8 mouse cellular contexts compared by ENCODE assay signal in the genomic region with DNA sequence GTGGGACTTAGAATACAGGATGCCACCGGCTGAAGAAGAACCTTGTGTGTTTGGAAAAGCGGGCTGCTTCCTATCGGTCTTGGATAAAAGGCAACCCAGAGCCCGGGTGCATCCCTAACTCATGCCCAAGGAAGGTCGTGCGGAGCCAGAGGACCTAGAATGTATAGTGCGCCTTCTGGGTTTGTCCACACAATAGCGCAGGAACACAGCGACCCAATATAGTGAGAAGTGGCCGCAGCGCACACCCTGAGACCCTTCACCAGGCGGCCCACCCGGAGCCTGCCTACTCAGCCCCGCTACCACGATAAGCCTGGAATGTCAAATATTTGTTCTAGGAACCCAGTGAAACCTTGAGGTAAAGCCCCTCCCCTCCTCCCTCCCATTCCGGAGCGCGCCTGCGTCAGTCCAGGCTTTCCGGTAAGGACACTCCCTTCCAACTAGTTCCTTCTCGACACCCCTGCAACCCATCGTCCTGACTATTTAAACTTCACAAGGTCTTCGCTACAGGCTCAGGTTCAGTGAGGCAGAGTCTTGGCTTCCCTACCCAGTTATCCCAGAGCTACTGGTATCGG. TPM values are rescaled to one million over a fixed set of nuclear protein-coding genes. Genes with fewer than 3 reads are reported as not detected.
DNase-seq lines count a peak whose midpoint lies in the region; ATAC-seq and TF ChIP-seq lines count a peak whose summit lies in the region.

No protein-coding gene starts in this region.

- peaks cover 15% of the 10 kb centered on the region; the same call in 1 of the 2 replicates for H3K4me1 ChIP-seq in cerebellum, adult 2 months (ENCODE audit: control insufficient read depth, insufficient read depth, low read length)
- H3K4me1 ChIP-seq in testis, adult 2 months (ENCODE audit: control insufficient read depth, insufficient read depth, low read length) = peaks cover 29% of the 10 kb centered on the region

- WGBS in cerebellum, adult 2 months = 1% methylated on average over 24 of the region's 24 CpGs

- TF ChIP-seq POLR2A in cerebellum, adult 2 months (IDR thresholded peaks at IDR 0.05; ENCODE audit: borderline replicate concordance, insufficient read depth, low read length) = 0 out of 2 replicates have a peak, but pooled peaks have one; percentile 17
- TF ChIP-seq POLR2A in testis, adult 2 months (IDR thresholded peaks at IDR 0.05; ENCODE audit: control insufficient read depth, low read depth, low read length) = peak; percentile 39; the same call in 1 of the 2 replicates

- TF ChIP-seq CTCF in cerebellum, adult 2 months (IDR thresholded peaks at IDR 0.05; ENCODE audit: borderline replicate concordance, insufficient read depth, low read depth, low read length) = no peak
- TF ChIP-seq CTCF in testis, adult 2 months (IDR thresholded peaks at IDR 0.05; ENCODE audit: control insufficient read depth, insufficient read depth, insufficient replicate concordance, low read depth, low read length) = no peak

- H3K27ac ChIP-seq in cerebellum, adult 2 months (ENCODE audit: insufficient read depth, low read length) = no peak overlapping the region
- H3K27ac ChIP-seq in testis, adult 2 months (ENCODE audit: control insufficient read depth, insufficient read depth, low read depth, low read length) = peak overlapping the region; percentile 19

- H3K27me3 ChIP-seq in cerebellum, adult 2 months (ENCODE audit: control insufficient read depth, insufficient read depth, low read length) = peaks cover 8% of the 10 kb centered on the region; the same call in 1 of the 2 replicates
- H3K27me3 ChIP-seq in testis, adult 2 months (ENCODE audit: control insufficient read depth, insufficient read depth, low read length) = no peaks in the 10 kb centered on the region; the same call in 1 of the 2 replicates

- DNase-seq in cerebellum, adult 2 months = peak; percentile 46 to 52
- DNase-seq in cerebellum, adult 11 months = no peak
- peak; percentile 43 for DNase-seq in CD4-positive helper T cell, adult 2 months (ENCODE audit: low read depth, low spot score)
- peak; percentile 80 for DNase-seq in embryo, embryonic 9.5 days (ENCODE audit: extremely low spot score)
- DNase-seq in heart, postnatal 10 days = peak; percentile 68 to 74
- DNase-seq in kidney, postnatal 36 days = peak; percentile 86 to 87

- H3K36me3 ChIP-seq in testis, adult 2 months (ENCODE audit: control insufficient read depth, insufficient read depth, low read length) = no peaks in the 10 kb centered on the region

- H3K4me3 ChIP-seq in cerebellum, adult 2 months (replicated peaks; ENCODE audit: insufficient read depth, low read depth, low read length) = peak overlapping the region; percentile 72
- H3K4me3 ChIP-seq in testis, adult 2 months (ENCODE audit: control insufficient read depth, low read depth, low read length) = peak overlapping the region; percentile 71

- intact Hi-C loops in heart, postnatal 10 days (cut with DNase I) = no loop called here

- ATAC-seq in megakaryocyte progenitor cell, adult 5-6 weeks (replicated peaks; ENCODE audit: poor library complexity) = 0 out of 2 replicates have a peak, but pooled peaks have one; percentile 29

RNA-seq across cellular contexts. Expression of a gene that starts 1.2 kb away (rescaled TPM):
- 0.05 and 0.10 TPM in 2 replicates for polyA plus RNA-seq in cerebellum, adult 2 months (2012; rRNA removed)
- 1 to 10 TPM in 1 of 2 experiments, under 1 TPM in 1; 0.64 to 1.2 TPM for total RNA-seq in heart, postnatal 10 days (2021)
- total RNA-seq in megakaryocyte progenitor cell, adult 5-6 weeks (2015) = not detected in 2 replicates
- not detected in 2 replicates for total RNA-seq in megakaryocyte progenitor cell, adult 5-6 weeks (2017)
- 0.84 and 1.8 TPM in 2 replicates for polyA plus RNA-seq in testis, adult 2 months (2012; rRNA removed)

RNA-seq across cellular contexts. Expression of a gene that starts 12.2 kb away (rescaled TPM):
- polyA plus RNA-seq in cerebellum, adult 2 months (2012; rRNA removed) = 12.1 and 13.1 TPM in 2 replicates
- 1 to 10 TPM; 6.9 to 8.0 TPM for total RNA-seq in heart, postnatal 10 days (2021)
- total RNA-seq in megakaryocyte progenitor cell, adult 5-6 weeks (2015) = 18.6 and 20.1 TPM in 2 replicates
- total RNA-seq in megakaryocyte progenitor cell, adult 5-6 weeks (2017) = 16.0 and 18.8 TPM in 2 replicates
- polyA plus RNA-seq in testis, adult 2 months (2012; rRNA removed) = 1.9 and 2.6 TPM in 2 replicates

RNA-seq across cellular contexts. Expression of a gene that starts 30.7 kb away (rescaled TPM):
- polyA plus RNA-seq in cerebellum, adult 2 months (2012; rRNA removed) = 25.4 and 25.8 TPM in 2 replicates
- 10 to 100 TPM; 17.8 to 20.3 TPM for total RNA-seq in heart, postnatal 10 days (2021)
- total RNA-seq in megakaryocyte progenitor cell, adult 5-6 weeks (2015) = 25.3 and 32.8 TPM in 2 replicates
- total RNA-seq in megakaryocyte progenitor cell, adult 5-6 weeks (2017) = 20.8 and 27.6 TPM in 2 replicates
- polyA plus RNA-seq in testis, adult 2 months (2012; rRNA removed) = 54.1 and 69.5 TPM in 2 replicates
